Mouse (Mus musculus) layer of hippocampus, postnatal 25 days (tissue): Measurements from ENCODE around the gene Slc22a14. TPM values are rescaled to one million over a fixed set of nuclear protein-coding genes. Genes with fewer than 3 reads are reported as not detected.
"Not testable (repeated sequence)": the region's sequence is repeated elsewhere in the genome, so short reads cannot be mapped to it uniquely, and the experiment has no call there.

Experiments
- DNase-seq, 2 experiments: peaks; one replicate each; pipeline ENCODE4 v3.0.0; 2022; ENCODE audit warnings: mixed read lengths in 2 of 2, low spot score in 1 of 2; ENCODE audit errors: extremely low spot score in 1 of 2
- total RNA-seq, 2 experiments: library from RNA; stranded (reverse); gene quantifications; 2 replicates each; pipeline ENCODE4 v1.2.3; 2021

The Slc22a14 gene
- total RNA-seq, 2 experiments from 2014 or later: not detected

GRCm38 (mm10) chr9:119328488-119328887, 36.9 kb downstream of the Slc22a14 start:
- DNase-seq: no peak

GRCm38 (mm10) chr9:119324130-119324529, 41.2 kb downstream of the Slc22a14 start:
- no peak for DNase-seq

- DNase-seq: no peak
Observed at GRCm38 (mm10) chr9:119323260-119323645, 42.1 kb downstream of the Slc22a14 start.

- DNase-seq: peak; percentile 92 to 96
Observed at GRCm38 (mm10) chr9:119322289-119323259, 42.8 kb downstream of the Slc22a14 start, which contains the start of gene Oxsr1. Oxsr1 (minus strand) TSS chr9:119322427.

GRCm38 (mm10) chr9:119321392-119322229, 43.7 kb downstream of the Slc22a14 start:
- no peak for DNase-seq

- no peak for DNase-seq
Observed at GRCm38 (mm10) chr9:119320946-119321345, 44.4 kb downstream of the Slc22a14 start.

- DNase-seq: no peak
Observed at GRCm38 (mm10) chr9:119320446-119320845, 44.9 kb downstream of the Slc22a14 start.

- no peak for DNase-seq
Observed at GRCm38 (mm10) chr9:119318891-119319290, 46.5 kb downstream of the Slc22a14 start.

- DNase-seq: no peak
Observed at GRCm38 (mm10) chr9:119313096-119313495, 52.3 kb downstream of the Slc22a14 start.

- no peak for DNase-seq
Observed at GRCm38 (mm10) chr9:119309067-119309466, 56.3 kb downstream of the Slc22a14 start.

GRCm38 (mm10) chr9:119305863-119306262, 59.5 kb downstream of the Slc22a14 start:
- no peak for DNase-seq

- no peak for DNase-seq
Observed at GRCm38 (mm10) chr9:119298563-119298962, 66.8 kb downstream of the Slc22a14 start.

- DNase-seq: no peak
Observed at GRCm38 (mm10) chr9:119297696-119298095, 67.7 kb downstream of the Slc22a14 start.

- DNase-seq: no peak
Observed at GRCm38 (mm10) chr9:119290791-119291190, 74.6 kb downstream of the Slc22a14 start.

GRCm38 (mm10) chr9:119280894-119281682, 84.3 kb downstream of the Slc22a14 start:
- DNase-seq: no peak

GRCm38 (mm10) chr9:119278031-119278430, 87.3 kb downstream of the Slc22a14 start:
- DNase-seq: no peak

GRCm38 (mm10) chr9:119276321-119276720, 89.0 kb downstream of the Slc22a14 start:
- peak in 1 of 2 experiments; percentile 35 for DNase-seq

- not testable (repeated sequence) for DNase-seq
Observed at GRCm38 (mm10) chr9:119274814-119275213, 90.5 kb downstream of the Slc22a14 start.

- no peak for DNase-seq
Observed at GRCm38 (mm10) chr9:119271496-119271895, 93.9 kb downstream of the Slc22a14 start.

GRCm38 (mm10) chr9:119268588-119269145, 96.7 kb downstream of the Slc22a14 start:
- no peak for DNase-seq
